Comparison of ENCODE assay signal across 8 mouse cellular contexts in genomic region chr15:82146770-82147610, GRCm38 (mm10). TPM values are rescaled to one million over a fixed set of nuclear protein-coding genes. Genes with fewer than 3 reads are reported as not detected.
DNase-seq lines count a peak whose midpoint lies in the region; ATAC-seq and TF ChIP-seq lines count a peak whose summit lies in the region.

Gene Srebf2, plus strand, starts transcription at chr15:82147181.

- peak within 1 kb of the TSS; percentile 70 for H3K4me2 ChIP-seq in embryonic facial prominence, embryonic 13.5 days
- peak within 1 kb of the TSS; percentile 78 for H3K4me2 ChIP-seq in limb, embryonic 12.5 days
- peak within 1 kb of the TSS; percentile 71 for H3K4me2 ChIP-seq in midbrain, embryonic 15.5 days

- WGBS in embryonic facial prominence, embryonic 13.5 days: 0% methylated on average over 72 of the region's 79 CpGs
- WGBS in kidney, adult 2 months: 2% methylated on average over 79 of the region's 79 CpGs
- under 1% methylated on average over 78 of the region's 79 CpGs for WGBS in limb, embryonic 12.5 days
- WGBS in midbrain, embryonic 15.5 days: under 1% methylated on average over 78 of the region's 79 CpGs
- WGBS in spleen, adult 2 months: under 1% methylated on average over 78 of the region's 79 CpGs

- no peak for TF ChIP-seq CTCF in kidney, adult 2 months (conservative IDR thresholded peaks at IDR 0.05; ENCODE audit: insufficient read depth, insufficient read length, low read depth, low read length)
- TF ChIP-seq CTCF in spleen, adult 2 months (IDR thresholded peaks at IDR 0.05; ENCODE audit: extremely low read depth, insufficient read depth, insufficient read length, insufficient replicate concordance): no peak

- peak within 1 kb of the TSS; percentile 84 for H3K4me3 ChIP-seq in embryonic facial prominence, embryonic 13.5 days
- H3K4me3 ChIP-seq in kidney, adult 2 months (ENCODE audit: insufficient read depth, low read depth, low read length): peak within 1 kb of the TSS; percentile 76
- H3K4me3 ChIP-seq in limb, embryonic 12.5 days (replicated peaks): peak within 1 kb of the TSS; percentile 85
- peak within 1 kb of the TSS; percentile 94 for H3K4me3 ChIP-seq in midbrain, embryonic 15.5 days
- peak within 1 kb of the TSS; percentile 69 for H3K4me3 ChIP-seq in spleen, adult 2 months (ENCODE audit: extremely low read depth, insufficient read depth, insufficient read length)

- no peaks in the 10 kb centered on the region for H3K27me3 ChIP-seq in embryonic facial prominence, embryonic 13.5 days
- no peaks in the 10 kb centered on the region for H3K27me3 ChIP-seq in kidney, adult 2 months (replicated peaks; ENCODE audit: control insufficient read depth, insufficient read depth, low read length)
- no peaks in the 10 kb centered on the region for H3K27me3 ChIP-seq in limb, embryonic 12.5 days
- H3K27me3 ChIP-seq in midbrain, embryonic 15.5 days (replicated peaks): no peaks in the 10 kb centered on the region
- no peaks in the 10 kb centered on the region; the same call in 1 of the 2 replicates for H3K27me3 ChIP-seq in spleen, adult 2 months (ENCODE audit: control insufficient read depth, insufficient read depth, low read length)

- H3K9me3 ChIP-seq in embryonic facial prominence, embryonic 13.5 days: no peaks in the 10 kb centered on the region
- H3K9me3 ChIP-seq in limb, embryonic 12.5 days: no peaks in the 10 kb centered on the region
- H3K9me3 ChIP-seq in midbrain, embryonic 15.5 days: no peaks in the 10 kb centered on the region

- peak; percentile 99 for DNase-seq in 3134 (ENCODE audit: extremely low read depth, insufficient read length, low spot score)
- peak; percentile 99 for DNase-seq in adrenal gland, postnatal 36 days
- DNase-seq in heart, adult 18-20 months: peak; percentile 97 to 99
- DNase-seq in kidney, adult 2 months: peak; percentile 100
- peak; percentile 97 to 98 for DNase-seq in spleen, adult 2 months (ENCODE audit: low read depth in 1 of 2, low spot score in 2 of 2)

- H3K4me1 ChIP-seq in embryonic facial prominence, embryonic 13.5 days: peaks cover 35% of the 10 kb centered on the region
- H3K4me1 ChIP-seq in kidney, adult 2 months (ENCODE audit: control insufficient read depth, insufficient read depth, low read length): peaks cover 20% of the 10 kb centered on the region; the same call in 1 of the 2 replicates
- H3K4me1 ChIP-seq in limb, embryonic 12.5 days (replicated peaks): peaks cover 25% of the 10 kb centered on the region
- H3K4me1 ChIP-seq in midbrain, embryonic 15.5 days: peaks cover 50% of the 10 kb centered on the region
- peaks cover 4% of the 10 kb centered on the region; the same call in 1 of the 2 replicates for H3K4me1 ChIP-seq in spleen, adult 2 months (ENCODE audit: control insufficient read depth, insufficient read depth, insufficient read length)

- H3K27ac ChIP-seq in embryonic facial prominence, embryonic 13.5 days: peak within 1 kb of the TSS; percentile 97
- H3K27ac ChIP-seq in kidney, adult 2 months (ENCODE audit: insufficient read depth, low read depth, low read length): peak within 1 kb of the TSS; percentile 93
- peak within 1 kb of the TSS; percentile 96 for H3K27ac ChIP-seq in limb, embryonic 12.5 days
- H3K27ac ChIP-seq in midbrain, embryonic 15.5 days: peak within 1 kb of the TSS; percentile 99
- peak within 1 kb of the TSS; percentile 86 for H3K27ac ChIP-seq in spleen, adult 2 months (ENCODE audit: insufficient read depth, low read length)

- TF ChIP-seq POLR2A in kidney, adult 2 months (IDR thresholded peaks at IDR 0.05; ENCODE audit: low read depth, low read length): peak; percentile 61
- TF ChIP-seq POLR2A in spleen, adult 2 months (IDR thresholded peaks at IDR 0.05; ENCODE audit: low read depth, low read length): peak; percentile 91

- peaks cover 5% of the 10 kb centered on the region; the same call in 1 of the 2 replicates for H3K36me3 ChIP-seq in embryonic facial prominence, embryonic 13.5 days
- no peaks in the 10 kb centered on the region for H3K36me3 ChIP-seq in kidney, adult 2 months (ENCODE audit: control insufficient read depth, insufficient read depth, low read length)
- peaks cover 10% of the 10 kb centered on the region; the same call in 1 of the 2 replicates for H3K36me3 ChIP-seq in limb, embryonic 12.5 days
- H3K36me3 ChIP-seq in midbrain, embryonic 15.5 days (replicated peaks): no peaks in the 10 kb centered on the region
- no peaks in the 10 kb centered on the region for H3K36me3 ChIP-seq in spleen, adult 2 months (ENCODE audit: control insufficient read depth, insufficient read depth, low read length)

- ATAC-seq in embryonic facial prominence, embryonic 13.5 days (ENCODE audit: insufficient number of reproducible peaks, insufficient read depth, low FRiP score, low TSS enrichment, low read depth): peak; percentile 96
- ATAC-seq in limb, embryonic 12.5 days (ENCODE audit: insufficient number of reproducible peaks, insufficient read depth, low FRiP score, low TSS enrichment, low read depth): peak; percentile 96
- peak; percentile 97 for ATAC-seq in midbrain, embryonic 15.5 days (replicated peaks)

- H3K9ac ChIP-seq in embryonic facial prominence, embryonic 13.5 days: peak within 1 kb of the TSS; percentile 92
- peak within 1 kb of the TSS; percentile 88 for H3K9ac ChIP-seq in limb, embryonic 12.5 days (replicated peaks)
- peak within 1 kb of the TSS; percentile 86 for H3K9ac ChIP-seq in midbrain, embryonic 15.5 days

RNA-seq across cellular contexts. Expression of gene Srebf2, which starts in this region (rescaled TPM):
- 100 to 1,000 TPM in 1 of 2 experiments, 10 to 100 TPM in 1; 80.3 to 113 TPM for total RNA-seq in adrenal gland, postnatal 36 days (2021)
- 146 and 160 TPM in 2 replicates for polyA plus RNA-seq in embryonic facial prominence, embryonic 13.5 days (2015; fragmentation: Nextera tagmentation; extraction: Ambion mirVana)
- 10 to 100 TPM; 18.2 to 22.1 TPM for total RNA-seq in heart, adult 18-20 months (2021)
- 102 and 118 TPM in 2 replicates for polyA plus RNA-seq in kidney, adult 2 months (2012; rRNA removed)
- polyA plus RNA-seq in limb, embryonic 12.5 days (2016; fragmentation: Nextera tagmentation; extraction: Ambion mirVana): 186 and 188 TPM in 2 replicates
- 220 and 224 TPM in 2 replicates for polyA plus RNA-seq in midbrain, embryonic 15.5 days (2015; fragmentation: Nextera tagmentation; extraction: Ambion mirVana)
- 204 and 317 TPM in 2 replicates for polyA plus RNA-seq in spleen, adult 2 months (2012; rRNA removed)

Comparison
In these comparisons a context has a peak if more than half of its experiments do, and no peak if none do; other contexts are left out.
1. Peak in every context shown above with its lines: DNase-seq, ATAC-seq, H3K4me3 ChIP-seq and H3K27ac ChIP-seq.